Mouse (Mus musculus): ENCODE data around the gene Eif2b1. TPM values are rescaled to one million over a fixed set of nuclear protein-coding genes. Genes with fewer than 3 reads are reported as not detected.

The Eif2b1 gene
- polyA plus RNA-seq, 1 experiment from 2014 or later: 61.2 TPM

DNA sequence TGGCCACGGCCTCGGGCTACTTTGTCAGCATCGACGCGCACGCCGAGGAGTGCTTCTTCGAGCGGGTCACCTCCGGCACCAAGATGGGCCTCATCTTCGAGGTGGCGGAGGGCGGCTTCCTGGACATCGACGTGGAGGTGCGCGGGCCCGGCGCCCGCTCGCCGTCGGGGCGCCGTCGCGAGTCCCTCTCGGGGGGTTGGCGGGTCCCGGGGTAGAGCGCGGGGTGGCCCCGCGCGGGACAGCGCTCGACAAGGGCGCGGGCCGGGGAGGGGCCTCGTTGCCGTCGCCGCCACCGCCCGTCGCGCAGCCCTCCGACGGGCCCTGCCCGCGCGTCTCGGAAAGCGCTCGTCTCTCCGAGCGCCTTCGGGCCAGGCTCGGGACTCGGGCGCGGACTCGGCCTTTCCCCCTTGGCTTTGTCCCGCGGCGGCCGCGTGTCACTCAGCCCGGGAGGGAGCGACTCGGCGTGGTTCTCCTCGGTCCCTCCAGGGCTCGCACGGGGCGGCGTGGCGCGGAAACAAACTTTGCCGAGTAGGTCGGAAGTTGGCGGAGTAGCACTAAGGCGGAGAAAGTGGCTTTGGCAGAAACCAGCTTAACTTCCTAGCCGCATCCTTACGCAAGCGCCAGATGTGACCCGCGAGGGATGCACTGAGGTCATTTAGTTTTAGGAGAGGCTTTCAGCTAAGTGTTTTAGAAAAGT lies 37.9 kb downstream of the Eif2b1 start:
- no peaks in the 10 kb centered on the region for H3K27me3 ChIP-seq (ENCODE audit: control insufficient read depth, insufficient read depth, low read length)
- peak; percentile 87 for ATAC-seq (ENCODE audit: low FRiP score, low TSS enrichment)
- H3K4me3 ChIP-seq (ENCODE audit: low read depth, low read length): peak overlapping the region; percentile 72
- H3K27ac ChIP-seq (replicated peaks): peak overlapping the region; percentile 96
- no peaks in the 10 kb centered on the region for H3K4me1 ChIP-seq (replicated peaks; ENCODE audit: control insufficient read depth, insufficient read depth)
- H3K36me3 ChIP-seq (ENCODE audit: control insufficient read depth, insufficient read depth, low read length): peaks cover 16% of the 10 kb centered on the region
- TF ChIP-seq CTCF (IDR thresholded peaks at IDR 0.05; ENCODE audit: low read depth) (no peak), EP300 (optimal IDR thresholded peaks at IDR 0.05) (no peak)
- DNase-seq (ENCODE audit: low spot score): peak; percentile 87
- no peaks in the 10 kb centered on the region for H3K9me3 ChIP-seq (ENCODE audit: control insufficient read depth, low read length)
- H3K4me2 ChIP-seq (replicated peaks; ENCODE audit: low read depth): peak overlapping the region; percentile 62
- under 1% methylated on average over 76 of the region's 89 CpGs for WGBS
- peak overlapping the region; percentile 89 for H3K9ac ChIP-seq (ENCODE audit: low read length)

- Histone ChIP-seq H3K27ac (replicated peaks) (peak within 1 kb of the TSS; percentile 96), H3K27me3 (ENCODE audit: control insufficient read depth, insufficient read depth, low read length) (no peaks in the 10 kb centered on the region), H3K36me3 (ENCODE audit: control insufficient read depth, insufficient read depth, low read length) (peaks cover 12% of the 10 kb centered on the region), H3K9ac (ENCODE audit: low read length) (peak within 1 kb of the TSS; percentile 89), H3K4me2 (replicated peaks; ENCODE audit: low read depth) (peak within 1 kb of the TSS; percentile 62), H3K4me1 (replicated peaks; ENCODE audit: control insufficient read depth, insufficient read depth) (no peaks in the 10 kb centered on the region), H3K4me3 (ENCODE audit: low read depth, low read length) (peak within 1 kb of the TSS; percentile 72), H3K9me3 (ENCODE audit: control insufficient read depth, low read length) (no peaks in the 10 kb centered on the region)
- DNase-seq (ENCODE audit: low spot score): peak; percentile 96
- under 1% methylated on average over 35 of the region's 35 CpGs for whole genome bisulfite sequencing
- TF ChIP-seq CTCF (IDR thresholded peaks at IDR 0.05; ENCODE audit: low read depth) (peak; percentile 58), EP300 (optimal IDR thresholded peaks at IDR 0.05) (no peak)
- peak; percentile 94 for ATAC-seq (ENCODE audit: low FRiP score, low TSS enrichment)
These were observed 38.5 kb downstream of the Eif2b1 start, which contains the start of gene Tmed2 for GRCm38 (mm10) chr5:124540383-124540786. Tmed2 (plus strand) TSS chr5:124540695.

GRCm38 (mm10) chr5:124539905-124540304 lies 39.0 kb downstream of the Eif2b1 start:
- Histone ChIP-seq H3K36me3 (ENCODE audit: control insufficient read depth, insufficient read depth, low read length) (peaks cover 12% of the 10 kb centered on the region), H3K27me3 (ENCODE audit: control insufficient read depth, insufficient read depth, low read length) (no peaks in the 10 kb centered on the region), H3K4me1 (replicated peaks; ENCODE audit: control insufficient read depth, insufficient read depth) (no peaks in the 10 kb centered on the region), H3K27ac (replicated peaks) (no peak overlapping the region), H3K9ac (ENCODE audit: low read length) (no peak overlapping the region), H3K4me3 (ENCODE audit: low read depth, low read length) (peak overlapping the region; percentile 72; the same call in 1 of the 2 replicates), H3K4me2 (replicated peaks; ENCODE audit: low read depth) (peak overlapping the region; percentile 35; the same call in 1 of the 2 replicates), H3K9me3 (ENCODE audit: control insufficient read depth, low read length) (no peaks in the 10 kb centered on the region)
- no peak for TF ChIP-seq CTCF (IDR thresholded peaks at IDR 0.05; ENCODE audit: low read depth)
- no peak for TF ChIP-seq EP300 (optimal IDR thresholded peaks at IDR 0.05)
- DNase-seq (ENCODE audit: low spot score): no peak
- no peak for ATAC-seq (ENCODE audit: low FRiP score, low TSS enrichment)
- 74% methylated on average over 4 of the region's 4 CpGs for WGBS

DNA sequence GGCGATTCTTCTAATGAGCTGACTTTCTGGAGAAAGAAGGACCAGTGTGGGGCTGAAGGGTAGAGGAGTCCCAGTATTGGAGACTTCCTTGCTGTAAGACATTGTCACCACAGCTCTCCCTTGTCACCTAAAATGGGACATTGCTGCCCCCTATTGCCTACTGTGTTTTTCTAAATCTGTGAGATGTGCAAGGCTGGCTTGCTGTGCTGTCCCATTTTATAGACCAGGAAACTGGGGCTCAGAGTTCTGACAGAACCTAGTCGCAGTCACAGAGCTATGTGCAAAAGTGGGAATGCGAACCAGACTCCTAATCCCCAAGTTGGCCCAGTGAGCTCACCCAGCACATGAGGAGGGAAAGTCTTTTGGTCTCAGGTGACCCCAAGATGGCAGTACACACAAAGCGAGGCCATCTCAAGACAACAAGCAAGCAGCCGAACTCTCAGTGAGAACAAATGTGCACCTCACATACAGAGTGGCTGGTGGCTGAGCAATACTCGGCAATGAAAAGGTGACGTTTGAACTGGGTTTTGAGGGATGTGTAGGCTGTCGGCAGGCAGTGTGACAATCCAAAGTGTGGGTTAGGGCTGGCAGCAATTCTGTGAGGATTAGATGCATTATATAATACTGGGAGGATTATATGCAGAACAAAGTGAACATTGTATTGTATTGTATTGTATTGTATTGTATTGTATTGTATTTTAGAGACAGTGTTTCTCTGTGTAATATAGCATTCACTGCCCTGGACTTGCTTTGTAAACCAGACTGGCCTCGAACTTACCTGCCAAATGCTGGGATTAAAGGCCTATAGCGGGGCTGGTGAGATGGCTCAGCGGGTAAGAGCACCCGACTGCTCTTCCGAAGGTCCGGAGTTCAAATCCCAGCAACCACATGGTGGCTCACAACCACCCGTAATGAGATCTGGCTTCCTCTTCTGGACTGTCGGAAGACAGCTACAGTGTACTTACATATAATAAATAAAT lies 39.8 kb downstream of the Eif2b1 start:
- H3K9ac ChIP-seq (ENCODE audit: low read length): no peak overlapping the region
- WGBS: 73% methylated on average over 15 of the region's 16 CpGs
- no peak overlapping the region for H3K4me3 ChIP-seq (ENCODE audit: low read depth, low read length)
- DNase-seq (ENCODE audit: low spot score) (no peak), ATAC-seq (ENCODE audit: low FRiP score, low TSS enrichment) (no peak)
- H3K27me3 ChIP-seq (ENCODE audit: control insufficient read depth, insufficient read depth, low read length): no peaks in the 10 kb centered on the region
- no peaks in the 10 kb centered on the region for H3K9me3 ChIP-seq (ENCODE audit: control insufficient read depth, low read length)
- no peaks in the 10 kb centered on the region for H3K4me1 ChIP-seq (replicated peaks; ENCODE audit: control insufficient read depth, insufficient read depth)
- TF ChIP-seq EP300 (optimal IDR thresholded peaks at IDR 0.05): no peak
- peak; percentile 71 for TF ChIP-seq CTCF (IDR thresholded peaks at IDR 0.05; ENCODE audit: low read depth)
- H3K4me2 ChIP-seq (replicated peaks; ENCODE audit: low read depth): no peak overlapping the region
- H3K36me3 ChIP-seq (ENCODE audit: control insufficient read depth, insufficient read depth, low read length): peaks cover 4% of the 10 kb centered on the region; the same call in 1 of the 2 replicates
- H3K27ac ChIP-seq (replicated peaks): no peak overlapping the region

GRCm38 (mm10) chr5:124536776-124537175 lies 42.2 kb downstream of the Eif2b1 start:
- DNase-seq (ENCODE audit: low spot score) (peak; percentile 74), ATAC-seq (ENCODE audit: low FRiP score, low TSS enrichment) (no peak; the same call in 1 of the 2 replicates)
- WGBS: 4% methylated on average over 17 of the region's 17 CpGs
- Histone ChIP-seq H3K9me3 (ENCODE audit: control insufficient read depth, low read length) (no peaks in the 10 kb centered on the region), H3K27ac (replicated peaks) (0 out of 2 replicates have a peak overlapping the region, but pooled peaks have one; percentile 65), H3K27me3 (ENCODE audit: control insufficient read depth, insufficient read depth, low read length) (no peaks in the 10 kb centered on the region), H3K36me3 (ENCODE audit: control insufficient read depth, insufficient read depth, low read length) (no peaks in the 10 kb centered on the region), H3K4me3 (ENCODE audit: low read depth, low read length) (0 out of 2 replicates have a peak overlapping the region, but pooled peaks have one; percentile 4), H3K9ac (ENCODE audit: low read length) (peak overlapping the region; percentile 27; the same call in 1 of the 2 replicates), H3K4me2 (replicated peaks; ENCODE audit: low read depth) (peak overlapping the region; percentile 34), H3K4me1 (replicated peaks; ENCODE audit: control insufficient read depth, insufficient read depth) (no peaks in the 10 kb centered on the region)
- TF ChIP-seq CTCF (IDR thresholded peaks at IDR 0.05; ENCODE audit: low read depth): peak; percentile 22; the same call in 1 of the 2 replicates
- TF ChIP-seq EP300 (optimal IDR thresholded peaks at IDR 0.05): no peak

All from stomach, postnatal 0 days (tissue).